Mouse (Mus musculus): ENCODE measurements around the gene Klre1.

Gene Klre1

DNA sequence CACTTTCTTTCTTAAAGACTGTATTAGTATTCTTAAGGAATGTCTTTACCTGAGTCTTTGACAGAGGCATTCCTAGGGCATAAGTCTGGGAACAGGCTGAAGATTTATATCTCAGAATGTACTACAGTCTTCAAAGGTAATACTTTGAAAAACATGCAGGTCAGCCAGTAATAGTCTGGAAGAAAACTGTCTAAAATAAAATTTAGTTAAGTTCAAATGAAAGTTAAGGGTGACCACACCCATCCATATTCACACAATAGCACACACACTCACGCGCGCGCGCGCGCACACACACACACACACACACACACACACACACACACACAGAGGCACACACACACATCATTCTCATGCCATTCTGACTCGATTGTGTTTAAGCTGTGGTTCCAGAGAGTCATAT lies at the start of gene Klre1:
Gene Klre1, plus strand, starts transcription at position 301 of the 400 bp plus-strand sequence.
- no peak for DNase-seq (ENCODE audit: low read depth, low spot score)

DNA sequence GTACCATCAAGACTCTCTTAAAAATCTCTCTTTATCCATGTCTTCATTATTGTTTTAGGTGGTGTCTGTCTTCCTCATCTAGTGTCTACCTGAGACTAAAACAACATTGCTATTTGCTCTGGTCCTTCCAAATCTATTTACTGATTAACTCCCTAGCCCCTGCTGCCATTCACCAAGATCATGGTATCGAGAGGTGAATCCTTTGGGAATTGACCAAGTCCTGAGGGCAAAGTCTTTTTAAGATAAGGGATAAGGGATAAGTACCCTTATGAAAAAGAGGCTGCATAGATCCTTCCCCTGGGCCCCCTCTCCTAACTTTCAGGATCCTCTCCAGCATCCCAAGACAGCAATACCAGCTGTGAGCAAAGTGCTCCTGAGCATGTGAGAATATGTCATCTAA lies 48.1 kb upstream of the Klre1 start:
- no peak for DNase-seq (ENCODE audit: low read depth, low spot score)

DNA sequence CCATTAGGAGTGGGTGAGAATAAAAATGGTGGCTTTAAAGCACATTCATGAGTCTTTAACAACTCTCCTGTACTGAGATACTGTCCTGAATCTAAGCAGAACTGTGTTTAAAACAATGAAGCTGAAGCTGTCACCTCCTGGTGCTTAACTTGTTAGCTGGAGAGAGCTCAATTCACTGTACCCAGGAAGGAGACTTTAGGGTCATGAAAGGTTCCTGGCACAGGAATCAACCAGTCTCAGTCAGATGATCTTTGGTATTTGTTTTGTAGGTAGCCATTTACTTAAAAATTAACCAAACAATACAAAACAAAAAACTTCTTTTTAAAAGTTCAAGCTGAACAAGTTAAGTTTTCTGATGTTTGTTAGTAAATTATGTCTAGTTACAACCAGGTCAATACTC lies 47.4 kb upstream of the Klre1 start:
- no peak for DNase-seq (ENCODE audit: low read depth, low spot score)

DNA sequence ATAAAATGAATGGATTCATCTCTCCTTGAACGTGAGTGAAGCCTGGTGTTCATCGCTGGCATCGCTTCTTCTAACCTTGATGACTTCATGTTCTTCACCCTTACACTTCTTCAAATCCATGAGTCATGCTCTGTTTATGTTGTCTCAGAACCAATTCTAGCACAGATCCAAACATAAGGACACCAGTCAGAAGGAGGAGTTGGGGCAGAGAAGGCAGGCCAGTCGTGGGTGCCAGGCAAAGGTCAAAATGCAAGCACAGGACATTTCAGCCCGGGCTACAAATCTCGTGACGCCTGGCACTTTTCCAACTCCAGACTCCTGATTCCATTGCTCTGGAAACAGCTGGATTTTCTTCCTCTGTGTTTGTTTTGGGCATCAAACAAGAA lies 45.2 kb upstream of the Klre1 start:
- no peak for DNase-seq (ENCODE audit: low read depth, low spot score)

DNA sequence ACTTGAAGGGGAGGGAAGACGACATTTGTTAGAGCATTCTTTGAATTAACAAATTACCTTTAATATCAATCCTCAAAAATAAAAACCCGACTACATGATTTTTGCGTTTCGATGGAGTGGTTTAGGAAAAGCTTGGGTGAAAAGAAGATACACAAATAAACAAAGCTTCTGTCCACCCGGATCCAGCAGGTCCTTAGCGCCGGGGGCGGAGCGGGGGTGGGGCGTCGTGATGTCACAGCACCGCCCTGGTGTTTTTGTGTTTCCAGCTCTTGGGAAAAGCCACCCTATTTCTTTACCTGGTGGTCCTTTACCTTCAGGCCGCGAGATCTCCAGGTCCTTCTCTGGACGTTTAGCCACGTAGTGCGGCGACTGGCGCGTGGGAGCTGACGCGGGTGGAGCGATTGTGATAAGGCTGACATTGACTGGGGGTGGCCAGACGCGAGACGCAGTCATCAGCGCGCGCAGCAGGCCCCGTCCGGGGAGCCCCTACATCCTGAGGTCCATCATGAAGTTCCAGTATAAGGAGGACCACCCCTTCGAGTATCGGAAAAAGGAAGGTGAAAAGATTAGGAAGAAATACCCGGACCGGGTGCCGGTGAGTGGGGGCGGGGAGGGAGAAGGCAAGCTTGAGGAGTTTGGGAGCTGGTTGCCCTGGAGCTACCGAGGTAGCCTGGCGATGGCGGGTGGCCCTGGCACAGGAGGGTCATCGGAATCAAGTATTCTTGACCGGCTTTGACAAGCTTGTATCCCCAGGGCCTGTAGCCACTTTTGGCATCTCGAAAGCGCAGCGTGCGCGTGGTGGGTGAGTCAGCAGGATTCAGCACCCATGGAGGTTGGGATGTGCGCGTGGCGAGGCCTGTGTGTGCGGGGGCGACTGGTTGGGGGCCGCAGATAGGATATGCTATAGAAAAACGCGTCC lies 44.5 kb upstream of the Klre1 start, which contains the start of gene Gabarapl1:
Gene Gabarapl1, plus strand, starts transcription at position 219 of the 919 bp plus-strand sequence.
- peak; percentile 73 for DNase-seq (ENCODE audit: low read depth, low spot score)

DNA sequence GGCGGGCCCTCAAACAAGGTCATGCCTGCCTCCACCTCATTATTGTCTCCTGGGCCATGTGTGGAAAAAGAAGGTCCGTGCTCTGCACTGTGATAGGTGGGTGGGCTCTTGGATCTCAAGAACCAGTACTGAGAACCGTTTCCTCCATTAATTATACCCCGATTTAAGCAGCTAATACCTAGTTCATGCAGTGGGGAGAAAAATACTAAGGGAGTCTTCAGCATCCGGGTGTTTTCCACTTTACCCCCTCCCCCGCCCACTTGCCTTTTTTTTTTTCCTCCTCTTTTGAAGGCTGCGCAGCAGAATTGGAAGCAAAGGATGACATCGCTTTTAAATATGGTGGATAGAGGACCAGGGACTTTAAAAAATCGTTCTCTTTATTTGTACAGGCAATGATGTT lies 43.6 kb upstream of the Klre1 start:
- peak; percentile 63 for DNase-seq (ENCODE audit: low read depth, low spot score)

DNA sequence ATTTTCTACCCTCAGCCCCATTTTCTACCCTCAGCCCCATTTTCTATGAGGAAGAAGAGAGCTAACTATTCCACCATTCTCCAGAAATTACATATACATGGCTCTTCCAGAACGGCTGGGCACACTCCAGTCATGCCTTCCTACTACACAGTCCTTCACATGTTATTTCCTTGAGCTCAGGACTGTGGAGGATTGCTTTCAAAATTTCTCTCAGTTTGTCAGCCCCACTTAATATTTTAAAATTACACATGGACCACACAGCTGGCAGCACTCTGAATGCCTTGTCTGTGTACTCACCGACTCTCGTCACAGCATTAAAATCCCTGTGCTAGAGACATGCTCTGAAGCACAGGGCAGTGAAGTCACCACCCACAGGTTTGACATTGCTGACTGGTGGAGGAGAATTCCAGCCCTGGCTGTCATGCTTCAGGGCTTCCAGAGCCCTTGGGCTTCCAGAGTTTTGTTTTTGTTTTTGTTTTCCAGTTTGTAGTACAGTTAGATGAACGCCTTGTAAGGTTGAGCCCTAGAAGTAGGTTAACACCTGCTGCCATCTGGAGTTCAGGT lies 43.0 kb upstream of the Klre1 start:
- no peak for DNase-seq (ENCODE audit: low read depth, low spot score)

DNA sequence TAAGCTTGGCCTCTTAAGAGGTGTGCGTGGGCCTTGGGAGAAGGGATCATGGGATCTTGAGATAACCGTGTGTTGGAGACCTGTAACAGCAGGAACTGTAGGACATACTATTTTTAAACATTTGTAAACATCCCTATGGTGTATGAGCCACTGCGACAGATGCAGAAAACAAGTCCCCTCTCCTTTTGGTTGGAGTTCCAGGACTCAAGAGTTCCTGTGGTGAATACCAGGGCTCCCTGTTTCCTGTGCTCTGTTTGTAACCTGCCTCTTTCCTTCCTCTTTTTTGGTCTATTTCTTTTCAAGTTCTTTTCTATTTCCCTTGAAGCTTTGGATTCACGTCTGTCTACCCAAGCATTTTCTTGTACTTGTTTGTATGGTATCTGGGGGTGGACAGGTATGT lies 42.0 kb upstream of the Klre1 start:
- DNase-seq (ENCODE audit: low read depth, low spot score) = no peak

DNA sequence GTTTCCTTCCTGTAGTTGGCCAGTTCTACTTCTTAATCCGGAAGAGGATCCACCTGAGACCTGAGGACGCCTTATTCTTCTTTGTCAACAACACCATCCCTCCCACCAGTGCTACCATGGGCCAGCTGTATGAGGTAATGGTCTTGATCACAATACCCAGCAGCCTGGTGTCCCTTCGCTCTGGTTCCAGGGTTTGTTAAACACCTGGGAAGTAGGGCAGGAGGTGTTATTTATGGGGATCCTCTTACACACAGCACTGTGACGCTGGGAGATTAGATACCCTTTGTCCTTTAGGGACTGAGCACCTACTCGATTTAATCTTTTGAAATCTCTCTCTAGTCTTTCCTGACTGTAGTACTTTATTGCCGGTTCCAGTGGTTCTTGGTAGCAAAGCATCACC lies 39.1 kb upstream of the Klre1 start:
- DNase-seq (ENCODE audit: low read depth, low spot score) = no peak

DNA sequence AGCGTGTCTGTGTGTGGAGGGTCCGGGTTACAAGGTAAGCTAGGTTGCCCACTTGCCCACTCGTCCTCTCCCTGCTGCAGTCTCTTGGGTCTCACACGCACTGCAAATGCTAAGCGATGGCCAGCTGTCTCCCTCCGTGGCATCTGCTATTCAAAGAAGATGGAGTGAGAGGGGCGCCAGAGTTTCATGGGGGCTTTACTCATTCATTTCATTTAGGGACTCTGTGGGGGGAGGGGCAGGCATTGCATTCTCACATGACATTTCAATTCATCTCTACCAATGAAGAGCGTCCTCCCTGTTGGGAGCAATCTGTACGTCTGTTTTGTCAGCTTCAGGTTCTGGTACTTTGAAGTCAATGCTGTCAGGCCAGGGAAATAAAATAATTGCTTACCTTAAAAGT lies 35.8 kb upstream of the Klre1 start:
- DNase-seq (ENCODE audit: low read depth, low spot score) = no peak

DNA sequence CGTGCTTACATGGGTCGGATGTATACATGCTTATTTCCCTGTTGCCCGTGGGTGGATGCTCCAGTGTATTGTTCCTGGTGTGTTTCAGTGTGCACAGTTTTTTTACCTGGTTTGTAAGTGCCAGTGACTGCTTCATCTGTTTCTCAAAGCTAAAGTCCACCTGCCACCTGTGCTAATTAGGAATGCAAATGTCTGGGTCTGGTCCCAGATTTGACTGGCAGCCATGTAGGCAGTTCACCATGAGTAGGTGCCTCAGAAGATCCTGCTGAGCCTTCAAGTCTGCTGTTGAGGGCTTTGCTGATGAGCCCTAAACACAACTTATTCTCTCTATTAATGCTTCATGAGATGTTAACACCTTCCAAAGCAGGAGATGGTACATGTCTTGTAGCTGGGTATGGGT lies 35.2 kb upstream of the Klre1 start:
- no peak for DNase-seq (ENCODE audit: low read depth, low spot score)

DNA sequence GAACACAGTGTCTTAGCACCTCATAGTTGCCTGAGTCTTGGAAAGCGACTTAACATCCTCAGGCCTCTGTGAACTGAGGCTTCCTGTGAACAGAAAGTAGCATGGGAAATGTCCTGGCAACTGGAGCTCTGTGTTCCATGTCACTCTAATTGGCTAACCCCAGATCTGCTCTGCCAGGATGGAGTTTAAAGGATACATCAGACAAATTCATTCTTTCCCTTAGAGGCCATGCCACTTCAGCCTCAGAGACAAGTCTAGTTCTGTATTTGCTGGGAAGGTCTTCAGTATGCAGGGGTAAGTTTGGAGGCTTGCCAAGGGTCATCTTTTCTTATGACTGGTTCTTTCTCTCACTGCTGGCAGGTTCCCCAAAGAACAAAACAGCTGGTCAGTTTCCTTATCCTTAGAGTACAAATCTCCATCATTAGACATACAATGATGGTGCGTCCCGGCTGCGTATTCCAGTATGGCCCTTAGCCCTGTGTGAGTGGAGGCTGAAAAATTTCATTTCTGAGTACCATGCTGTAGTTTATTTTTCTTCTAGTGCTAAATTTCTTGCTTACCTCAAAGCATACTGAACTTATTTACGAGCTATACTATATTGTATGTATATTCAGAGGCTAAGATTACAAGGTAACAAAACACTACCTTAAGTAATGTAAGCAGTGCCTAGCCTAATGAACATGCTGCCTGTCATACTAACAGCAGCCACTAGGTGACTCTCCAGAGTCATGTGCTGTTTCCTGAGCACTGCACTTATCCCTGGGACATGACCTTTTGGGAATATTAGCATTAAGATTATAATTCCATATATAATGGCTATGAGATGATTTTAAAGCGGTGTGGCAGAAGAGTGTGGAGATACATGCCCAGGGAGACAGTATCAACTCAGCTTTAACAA lies 33.7 kb upstream of the Klre1 start:
- DNase-seq (ENCODE audit: low read depth, low spot score) = no peak

DNA sequence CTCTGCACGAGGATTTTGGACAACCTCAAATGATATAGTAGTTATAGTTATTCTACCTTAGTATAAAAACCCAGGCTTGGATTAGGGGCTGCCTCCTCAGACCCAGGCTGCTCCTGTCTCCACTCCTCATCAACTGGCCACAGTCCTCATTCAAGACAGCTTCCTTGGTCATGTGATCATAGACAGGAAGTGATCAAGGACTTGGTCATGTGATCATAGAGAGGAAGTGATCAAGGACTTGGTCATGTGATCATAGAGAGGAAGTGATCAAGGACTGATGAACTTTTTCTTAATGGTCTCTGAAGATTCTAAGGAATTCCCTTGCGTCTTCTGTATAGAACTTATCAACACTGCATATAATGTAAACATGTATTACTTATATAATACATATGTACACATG lies 30.4 kb upstream of the Klre1 start:
- DNase-seq (ENCODE audit: low read depth, low spot score) = no peak

DNA sequence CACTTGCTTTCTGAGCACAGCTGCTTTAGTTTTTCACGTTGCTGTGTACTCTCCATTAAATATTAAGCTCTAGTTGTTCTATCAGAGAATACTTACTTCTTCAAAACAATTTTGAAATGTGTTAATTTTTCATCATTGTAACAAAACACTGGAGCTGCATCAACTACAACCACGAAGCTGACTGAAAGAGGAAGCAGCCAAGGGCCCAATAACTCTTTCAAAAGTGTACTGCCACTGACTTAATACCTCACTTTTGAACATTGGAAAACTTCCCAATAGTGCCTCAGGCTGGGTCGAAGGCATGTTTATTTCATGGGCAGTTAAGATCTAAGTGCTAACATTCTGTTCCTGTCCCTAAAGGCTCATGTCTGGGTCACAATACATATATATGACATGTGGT lies 29.7 kb upstream of the Klre1 start:
- no peak for DNase-seq (ENCODE audit: low read depth, low spot score)

DNA sequence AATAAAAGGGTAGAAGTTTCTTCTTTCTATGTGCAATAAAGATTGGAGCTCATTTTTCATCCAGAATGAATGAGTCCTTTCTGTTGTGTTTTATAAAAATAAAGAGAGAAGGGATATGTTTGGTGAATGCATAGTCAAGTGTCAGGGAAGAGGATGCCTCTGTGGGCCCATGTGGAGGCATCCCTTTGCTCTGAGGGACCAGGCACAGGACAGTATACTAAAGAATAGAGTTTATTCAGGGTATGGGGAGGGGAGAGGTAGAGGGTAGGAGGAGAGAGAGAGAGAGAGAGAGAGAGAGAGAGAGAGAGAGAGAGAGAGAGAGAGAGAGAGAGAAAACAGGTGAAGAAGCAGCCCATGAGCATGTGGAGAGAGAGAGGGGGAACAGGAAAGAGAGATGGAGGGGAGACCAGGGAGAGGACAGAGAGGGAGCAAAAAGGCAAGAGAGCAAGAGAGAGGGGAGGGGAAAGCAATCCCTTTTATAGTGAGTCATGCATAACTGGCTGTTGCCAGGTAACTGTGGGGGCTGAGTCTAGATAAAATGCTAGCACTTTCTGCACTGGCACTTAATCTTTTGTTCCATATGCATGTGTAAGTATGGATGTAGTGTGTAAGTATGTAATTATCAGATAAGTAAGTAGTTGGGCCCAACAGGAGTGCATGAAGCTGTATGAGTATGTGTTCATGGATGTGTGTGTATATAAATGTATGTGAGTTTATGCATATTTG lies 20.2 kb upstream of the Klre1 start:
- no peak for DNase-seq (ENCODE audit: low read depth, low spot score)

DNA sequence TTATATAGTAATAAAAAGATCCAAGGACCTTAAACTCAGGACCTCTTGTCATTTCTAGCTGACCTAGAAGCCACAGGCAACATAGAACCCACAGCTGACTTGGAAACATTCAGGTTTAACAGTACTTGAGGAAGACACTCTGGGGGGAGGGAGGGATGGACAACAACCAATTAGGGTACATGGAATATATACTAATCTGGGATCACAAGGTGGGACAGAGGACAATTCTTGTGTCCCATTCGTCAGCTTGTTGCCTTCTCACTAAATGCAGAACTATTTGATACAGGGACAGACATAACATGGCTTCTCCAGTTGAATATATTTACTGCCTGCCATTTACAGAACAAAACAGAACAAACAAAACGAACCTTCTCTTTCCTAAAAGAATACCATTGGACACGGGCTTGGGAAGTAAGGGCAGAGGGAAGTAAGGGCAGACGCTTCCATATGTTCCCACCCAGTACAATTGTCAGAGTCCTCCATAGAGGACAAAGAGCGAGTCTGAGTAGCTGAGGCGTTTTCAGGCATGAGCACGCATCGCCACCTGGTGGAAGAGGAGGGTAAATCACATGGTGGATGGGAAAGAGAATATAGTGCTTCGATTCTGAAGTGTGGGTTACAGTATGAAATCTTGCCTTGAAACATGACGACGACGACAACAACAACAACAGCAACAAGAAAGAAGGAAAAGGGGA lies 18.6 kb upstream of the Klre1 start:
- DNase-seq (ENCODE audit: low read depth, low spot score) = no peak

DNA sequence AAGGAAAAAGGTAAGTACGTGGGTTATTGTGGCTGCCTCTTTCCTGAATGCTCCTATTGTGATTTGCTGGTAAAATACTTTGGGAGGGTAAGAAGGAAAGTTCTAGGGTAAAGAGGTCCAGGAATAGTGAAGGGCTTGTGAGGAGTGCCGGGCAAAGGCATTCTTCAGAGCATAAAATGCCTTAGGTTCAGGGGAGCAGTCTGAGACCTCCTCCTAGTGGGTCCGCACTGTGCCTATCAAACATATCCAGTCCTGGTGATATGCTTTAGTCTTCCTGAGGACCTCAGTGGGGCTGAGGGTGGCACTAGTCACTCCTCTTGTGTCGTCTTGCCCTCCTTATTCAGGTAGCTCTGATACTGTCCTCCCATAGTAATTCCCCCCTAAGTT lies 18.1 kb upstream of the Klre1 start:
- no peak for DNase-seq (ENCODE audit: low read depth, low spot score)

DNA sequence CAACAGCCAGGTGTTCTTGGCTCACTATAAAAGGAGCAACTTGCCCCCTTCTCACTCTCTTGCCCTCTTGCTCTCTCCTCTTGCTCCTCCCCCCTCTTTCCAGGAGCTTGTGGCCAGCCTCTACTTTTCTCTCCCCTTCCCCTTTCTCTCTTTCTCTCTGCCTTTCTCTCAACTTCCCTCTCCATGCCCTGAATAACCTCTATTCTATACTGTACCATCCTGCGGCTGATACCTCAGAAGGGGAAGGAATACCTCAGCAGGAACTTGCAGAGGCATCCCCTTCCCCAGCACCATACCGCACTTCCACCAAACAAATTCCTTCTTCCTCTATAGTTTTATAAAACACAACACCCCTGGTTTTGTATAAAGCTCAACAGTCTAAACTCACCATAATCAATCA lies 12.4 kb upstream of the Klre1 start:
- no peak for DNase-seq (ENCODE audit: low read depth, low spot score)

DNA sequence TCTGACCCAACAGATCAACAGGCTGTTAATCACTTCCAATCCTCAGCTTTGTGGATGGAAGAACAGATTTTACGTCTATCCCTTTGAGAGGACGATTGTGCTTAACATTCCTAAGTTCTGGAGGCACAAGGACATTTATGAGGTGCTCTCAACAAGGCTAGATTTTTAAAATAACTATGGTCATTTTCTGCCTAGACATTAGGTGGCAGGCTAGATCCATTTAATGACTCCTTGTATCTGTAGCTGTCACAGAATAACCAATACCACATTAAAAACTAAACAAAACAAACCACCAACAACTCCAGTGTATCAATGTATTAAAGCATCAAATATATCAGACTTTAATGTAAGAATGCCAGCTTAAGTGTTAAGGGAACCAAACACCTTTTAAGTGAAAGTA lies 2.4 kb upstream of the Klre1 start:
- no peak for DNase-seq (ENCODE audit: low read depth, low spot score)

DNA sequence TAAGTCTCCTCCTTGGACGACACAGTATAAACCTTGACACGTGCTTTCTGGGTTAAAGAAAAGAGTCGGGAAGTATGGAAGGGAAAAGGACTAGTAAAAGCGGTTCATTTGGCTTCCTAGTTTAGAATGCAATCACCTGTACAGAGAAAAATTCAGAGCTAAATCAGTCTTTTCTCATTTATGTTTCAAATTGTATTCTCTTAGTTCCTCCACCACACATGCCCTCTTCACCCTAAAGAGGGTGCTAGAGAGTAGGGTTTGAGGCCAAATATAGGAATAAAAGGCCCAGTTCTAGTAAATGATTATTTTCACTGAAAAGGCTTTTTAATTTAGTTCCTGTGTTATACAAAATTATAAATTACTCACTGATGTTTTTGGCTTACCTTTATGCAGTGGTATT lies 3.6 kb downstream of the Klre1 start:
- DNase-seq (ENCODE audit: low read depth, low spot score) = no peak

DNA sequence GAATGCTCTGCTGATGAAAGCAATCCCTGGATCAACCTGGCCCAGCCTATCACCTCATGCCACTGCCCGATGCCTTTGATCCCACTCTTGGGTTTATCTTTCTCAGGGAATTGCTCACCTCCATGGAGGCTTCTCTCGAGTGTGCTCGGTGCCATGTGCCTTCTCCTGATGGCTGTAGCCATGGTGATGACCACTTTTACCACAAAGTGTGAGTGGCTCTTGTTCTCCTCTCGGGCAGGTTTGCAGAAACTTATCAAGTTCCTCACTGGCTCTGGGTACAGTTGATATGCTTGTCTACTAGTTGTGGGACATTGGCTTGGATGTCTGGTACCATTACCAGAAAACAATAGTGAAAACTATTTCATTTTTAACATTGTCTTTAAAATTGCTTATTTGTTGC lies 4.2 kb downstream of the Klre1 start:
- no peak for DNase-seq (ENCODE audit: low read depth, low spot score)
